Mouse (Mus musculus) spleen, adult 2 months (tissue): ENCODE measurements around the gene Rb1.

Experiments
- CTCF ChIP-seq: fragments of 200-500 bp; IDR thresholded peaks from 2 replicates; pipeline ENCODE4 v1.5.1; 2011; ENCODE audit warnings: mild to moderate bottlenecking, inconsistent platforms; ENCODE audit not compliant: insufficient read depth, insufficient read length, insufficient replicate concordance; ENCODE audit errors: extremely low read depth
- POLR2A ChIP-seq: fragments of 200-500 bp; IDR thresholded peaks from 2 replicates; pipeline ENCODE4 v1.6.1; 2011; ENCODE audit warnings: low read depth, low read length, inconsistent platforms

DNA sequence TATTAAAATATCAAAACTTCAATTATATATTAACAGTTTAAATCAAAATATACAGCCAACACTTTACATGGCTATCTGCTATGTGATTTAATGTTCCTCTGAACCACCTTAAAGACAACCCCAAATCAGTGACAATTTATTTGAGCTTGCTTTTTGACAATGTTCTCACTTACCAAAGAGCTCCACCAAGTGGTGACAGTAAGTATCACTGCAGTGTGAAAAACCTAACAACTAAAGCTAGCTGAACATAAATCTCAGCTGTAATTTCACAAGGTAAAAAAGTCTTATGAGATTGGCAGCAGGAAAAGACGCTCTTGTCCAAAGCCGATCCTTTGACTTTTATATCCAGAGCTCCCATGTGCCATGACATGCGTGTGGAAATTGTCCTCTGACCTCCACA is 22.4 kb downstream of the Rb1 start:
- TF ChIP-seq CTCF (peak; percentile 19; the same call in 1 of the 2 replicates), POLR2A (no peak)
